Mouse (Mus musculus): ENCODE data around the gene Ube2r2. TPM values are rescaled to one million over a fixed set of nuclear protein-coding genes. Genes with fewer than 3 reads are reported as not detected.
A peak's percentile ranks its signal among the peaks of the same experiment; 100 is the strongest.

The Ube2r2 gene
- total and polyA plus RNA-seq, 2 experiments from 2014 or later, result 49.9 to 50.4 TPM

- no peak overlapping the region for H3K4me2 ChIP-seq (ENCODE audit: low read depth, low read length, poor library complexity, severe bottlenecking)
- TF ChIP-seq CTCF (IDR thresholded peaks at IDR 0.05), result no peak
- H3K9me3 ChIP-seq (ENCODE audit: low read length), result no peaks in the 10 kb centered on the region
- no peaks in the 10 kb centered on the region for H3K4me1 ChIP-seq (ENCODE audit: insufficient read depth, low read length)
- no peaks in the 10 kb centered on the region for H3K27me3 ChIP-seq (ENCODE audit: insufficient read depth, low read length)
- 97% methylated on average over 1 of the region's 1 CpGs for WGBS
- no peak for ATAC-seq (ENCODE audit: low FRiP score)
- H3K9ac ChIP-seq (replicated peaks; ENCODE audit: low read length, poor library complexity, severe bottlenecking), result no peak overlapping the region
- H3K4me3 ChIP-seq (ENCODE audit: low read depth, low read length), result no peak overlapping the region
- no peaks in the 10 kb centered on the region for H3K36me3 ChIP-seq (ENCODE audit: insufficient read depth, low read length)
- H3K27ac ChIP-seq (ENCODE audit: low read depth, low read length), result no peak overlapping the region
- no peak for DNase-seq (ENCODE audit: low spot score)
These were observed 22.7 kb downstream of the Ube2r2 start for GRCm38 (mm10) chr4:41158251-41158650.

GRCm38 (mm10) chr4:41161232-41161631 lies 25.7 kb downstream of the Ube2r2 start:
- no peak overlapping the region for H3K27ac ChIP-seq (ENCODE audit: low read depth, low read length)
- H3K9me3 ChIP-seq (ENCODE audit: low read length), result no peaks in the 10 kb centered on the region
- no peak overlapping the region for H3K4me2 ChIP-seq (ENCODE audit: low read depth, low read length, poor library complexity, severe bottlenecking)
- H3K36me3 ChIP-seq (ENCODE audit: insufficient read depth, low read length), result no peaks in the 10 kb centered on the region
- H3K9ac ChIP-seq (replicated peaks; ENCODE audit: low read length, poor library complexity, severe bottlenecking), result no peak overlapping the region
- no peak for DNase-seq (ENCODE audit: low spot score)
- over 99% methylated on average over 3 of the region's 3 CpGs for WGBS
- no peaks in the 10 kb centered on the region for H3K4me1 ChIP-seq (ENCODE audit: insufficient read depth, low read length)
- no peak for TF ChIP-seq CTCF (IDR thresholded peaks at IDR 0.05)
- ATAC-seq (ENCODE audit: low FRiP score), result no peak
- H3K4me3 ChIP-seq (ENCODE audit: low read depth, low read length), result no peak overlapping the region
- no peaks in the 10 kb centered on the region for H3K27me3 ChIP-seq (ENCODE audit: insufficient read depth, low read length)

GRCm38 (mm10) chr4:41164974-41165373 lies 29.4 kb downstream of the Ube2r2 start:
- H3K4me1 ChIP-seq (ENCODE audit: insufficient read depth, low read length), result no peaks in the 10 kb centered on the region
- DNase-seq (ENCODE audit: low spot score) (no peak), ATAC-seq (ENCODE audit: low FRiP score) (no peak)
- H3K9ac ChIP-seq (replicated peaks; ENCODE audit: low read length, poor library complexity, severe bottlenecking), result no peak overlapping the region
- H3K27ac ChIP-seq (ENCODE audit: low read depth, low read length), result no peak overlapping the region
- no peak overlapping the region for H3K4me3 ChIP-seq (ENCODE audit: low read depth, low read length)
- no peaks in the 10 kb centered on the region for H3K9me3 ChIP-seq (ENCODE audit: low read length)
- H3K27me3 ChIP-seq (ENCODE audit: insufficient read depth, low read length), result no peaks in the 10 kb centered on the region
- WGBS, result 21% methylated on average over 2 of the region's 2 CpGs
- no peak overlapping the region for H3K4me2 ChIP-seq (ENCODE audit: low read depth, low read length, poor library complexity, severe bottlenecking)
- no peaks in the 10 kb centered on the region for H3K36me3 ChIP-seq (ENCODE audit: insufficient read depth, low read length)
- TF ChIP-seq CTCF (IDR thresholded peaks at IDR 0.05), result no peak

- no peaks in the 10 kb centered on the region for H3K9me3 ChIP-seq (ENCODE audit: low read length)
- H3K27ac ChIP-seq (ENCODE audit: low read depth, low read length), result no peak overlapping the region; the same call in 1 of the 2 replicates
- 67% methylated on average over 6 of the region's 6 CpGs for WGBS
- no peak overlapping the region for H3K4me2 ChIP-seq (ENCODE audit: low read depth, low read length, poor library complexity, severe bottlenecking)
- H3K36me3 ChIP-seq (ENCODE audit: insufficient read depth, low read length), result no peaks in the 10 kb centered on the region
- no peak overlapping the region for H3K4me3 ChIP-seq (ENCODE audit: low read depth, low read length)
- H3K4me1 ChIP-seq (ENCODE audit: insufficient read depth, low read length), result no peaks in the 10 kb centered on the region
- ATAC-seq (ENCODE audit: low FRiP score) (no peak), DNase-seq (ENCODE audit: low spot score) (peak; percentile 91)
- H3K9ac ChIP-seq (replicated peaks; ENCODE audit: low read length, poor library complexity, severe bottlenecking), result no peak overlapping the region
- TF ChIP-seq CTCF (IDR thresholded peaks at IDR 0.05), result peak; percentile 87
- H3K27me3 ChIP-seq (ENCODE audit: insufficient read depth, low read length), result no peaks in the 10 kb centered on the region
These were observed 30.3 kb downstream of the Ube2r2 start for GRCm38 (mm10) chr4:41165693-41166475.

- no peak overlapping the region for H3K27ac ChIP-seq (ENCODE audit: low read depth, low read length)
- no peak overlapping the region for H3K4me2 ChIP-seq (ENCODE audit: low read depth, low read length, poor library complexity, severe bottlenecking)
- no peaks in the 10 kb centered on the region for H3K27me3 ChIP-seq (ENCODE audit: insufficient read depth, low read length)
- no peak overlapping the region for H3K9ac ChIP-seq (replicated peaks; ENCODE audit: low read length, poor library complexity, severe bottlenecking)
- WGBS, result 82% methylated on average over 2 of the region's 2 CpGs
- no peak overlapping the region for H3K4me3 ChIP-seq (ENCODE audit: low read depth, low read length)
- no peak for TF ChIP-seq CTCF (IDR thresholded peaks at IDR 0.05)
- DNase-seq (ENCODE audit: low spot score) (no peak), ATAC-seq (ENCODE audit: low FRiP score) (no peak)
- H3K4me1 ChIP-seq (ENCODE audit: insufficient read depth, low read length), result no peaks in the 10 kb centered on the region
- no peaks in the 10 kb centered on the region for H3K9me3 ChIP-seq (ENCODE audit: low read length)
- H3K36me3 ChIP-seq (ENCODE audit: insufficient read depth, low read length), result 0 out of 2 replicates have a peak, but pooled peaks cover 6% of the 10 kb centered on the region
These were observed 35.4 kb downstream of the Ube2r2 start for GRCm38 (mm10) chr4:41170970-41171369.

GRCm38 (mm10) chr4:41174631-41175030 lies 39.1 kb downstream of the Ube2r2 start:
- no peaks in the 10 kb centered on the region for H3K4me1 ChIP-seq (ENCODE audit: insufficient read depth, low read length)
- H3K9me3 ChIP-seq (ENCODE audit: low read length), result no peaks in the 10 kb centered on the region
- no peak overlapping the region for H3K9ac ChIP-seq (replicated peaks; ENCODE audit: low read length, poor library complexity, severe bottlenecking)
- H3K36me3 ChIP-seq (ENCODE audit: insufficient read depth, low read length), result peaks cover 9% of the 10 kb centered on the region; the same call in 1 of the 2 replicates
- no peak for DNase-seq (ENCODE audit: low spot score)
- no peak overlapping the region for H3K4me2 ChIP-seq (ENCODE audit: low read depth, low read length, poor library complexity, severe bottlenecking)
- no peak overlapping the region for H3K4me3 ChIP-seq (ENCODE audit: low read depth, low read length)
- ATAC-seq (ENCODE audit: low FRiP score), result no peak
- H3K27me3 ChIP-seq (ENCODE audit: insufficient read depth, low read length), result no peaks in the 10 kb centered on the region
- H3K27ac ChIP-seq (ENCODE audit: low read depth, low read length), result no peak overlapping the region
- no peak for TF ChIP-seq CTCF (IDR thresholded peaks at IDR 0.05)
- 82% methylated on average over 2 of the region's 2 CpGs for WGBS
